Mouse (Mus musculus): ENCODE measurements around the gene Gm6904. TPM values are rescaled to one million over a fixed set of nuclear protein-coding genes. Genes with fewer than 3 reads are reported as not detected.

The Gm6904 gene
- total and polyA plus RNA-seq, 3 experiments: not detected

GRCm38 (mm10) chr14:59205976-59206583, 53.9 kb downstream of the Gm6904 start:
- Histone ChIP-seq H3K4me1 (ENCODE audit: insufficient read depth, low read depth, low read length) (no peaks in the 10 kb centered on the region), H3K9me3 (replicated peaks) (peaks cover 3% of the 10 kb centered on the region; the same call in 1 of the 2 replicates), H3K4me3 (ENCODE audit: low read depth, low read length) (no peak overlapping the region), H3K36me3 (replicated peaks) (no peaks in the 10 kb centered on the region), H3K27me3 (ENCODE audit: insufficient read depth, low read length) (peaks cover 2% of the 10 kb centered on the region; the same call in 1 of the 2 replicates)
- DNase-seq (ENCODE audit: low spot score) (no peak), ATAC-seq (ENCODE audit: extremely low read depth, insufficient number of reproducible peaks, low FRiP score, poor library complexity, severe bottlenecking) (no peak)
- TF ChIP-seq CTCF (IDR thresholded peaks at IDR 0.05; ENCODE audit: low read depth, low read length) (no peak), POLR2AphosphoS5 (IDR thresholded peaks at IDR 0.05; ENCODE audit: insufficient replicate concordance, low read depth, low read length) (no peak), GATA2 (IDR thresholded peaks at IDR 0.05; ENCODE audit: borderline replicate concordance, low read depth, low read length) (no peak), GATA1 (IDR thresholded peaks at IDR 0.05; ENCODE audit: borderline replicate concordance, low read length) (no peak), TAL1 (conservative IDR thresholded peaks at IDR 0.05; ENCODE audit: low read depth, low read length) (no peak)

GRCm38 (mm10) chr14:59205461-59205860, 54.6 kb downstream of the Gm6904 start:
- H3K36me3 ChIP-seq (replicated peaks): no peaks in the 10 kb centered on the region
- H3K4me1 ChIP-seq (ENCODE audit: insufficient read depth, low read depth, low read length): peaks cover 4% of the 10 kb centered on the region
- ATAC-seq (ENCODE audit: extremely low read depth, insufficient number of reproducible peaks, low FRiP score, poor library complexity, severe bottlenecking): no peak
- H3K4me3 ChIP-seq (ENCODE audit: low read depth, low read length): no peak overlapping the region
- H3K27me3 ChIP-seq (ENCODE audit: insufficient read depth, low read length): peaks cover 2% of the 10 kb centered on the region; the same call in 1 of the 2 replicates
- peaks cover 6% of the 10 kb centered on the region; the same call in 1 of the 2 replicates for H3K9me3 ChIP-seq (replicated peaks)
- DNase-seq (ENCODE audit: low spot score): no peak
- no peak for TF ChIP-seq TAL1 (conservative IDR thresholded peaks at IDR 0.05; ENCODE audit: low read depth, low read length)
- TF ChIP-seq GATA2 (IDR thresholded peaks at IDR 0.05; ENCODE audit: borderline replicate concordance, low read depth, low read length): no peak
- no peak for TF ChIP-seq CTCF (IDR thresholded peaks at IDR 0.05; ENCODE audit: low read depth, low read length)
- TF ChIP-seq GATA1 (IDR thresholded peaks at IDR 0.05; ENCODE audit: borderline replicate concordance, low read length): no peak
- no peak for TF ChIP-seq POLR2AphosphoS5 (IDR thresholded peaks at IDR 0.05; ENCODE audit: insufficient replicate concordance, low read depth, low read length)

GRCm38 (mm10) chr14:59201604-59202215, 58.3 kb downstream of the Gm6904 start:
- H3K27me3 ChIP-seq (ENCODE audit: insufficient read depth, low read length): peaks cover 2% of the 10 kb centered on the region; the same call in 1 of the 2 replicates
- H3K4me3 ChIP-seq (ENCODE audit: low read depth, low read length): peak overlapping the region; percentile 81
- H3K36me3 ChIP-seq (replicated peaks): no peaks in the 10 kb centered on the region
- no peak for TF ChIP-seq POLR2AphosphoS5 (IDR thresholded peaks at IDR 0.05; ENCODE audit: insufficient replicate concordance, low read depth, low read length)
- no peak for TF ChIP-seq CTCF (IDR thresholded peaks at IDR 0.05; ENCODE audit: low read depth, low read length)
- TF ChIP-seq GATA2 (IDR thresholded peaks at IDR 0.05; ENCODE audit: borderline replicate concordance, low read depth, low read length): no peak
- TF ChIP-seq TAL1 (conservative IDR thresholded peaks at IDR 0.05; ENCODE audit: low read depth, low read length): no peak
- no peak for TF ChIP-seq GATA1 (IDR thresholded peaks at IDR 0.05; ENCODE audit: borderline replicate concordance, low read length)
- H3K9me3 ChIP-seq (replicated peaks): peaks cover 6% of the 10 kb centered on the region; the same call in 1 of the 2 replicates
- no peak for ATAC-seq (ENCODE audit: extremely low read depth, insufficient number of reproducible peaks, low FRiP score, poor library complexity, severe bottlenecking)
- no peak for DNase-seq (ENCODE audit: low spot score)
- peaks cover 4% of the 10 kb centered on the region for H3K4me1 ChIP-seq (ENCODE audit: insufficient read depth, low read depth, low read length)

GRCm38 (mm10) chr14:59200711-59201603, 59.1 kb downstream of the Gm6904 start, which contains the start of gene Rcbtb1:
TSS of gene Rcbtb1 (plus strand) at chr14:59201209.
- peaks cover 6% of the 10 kb centered on the region; the same call in 1 of the 2 replicates for H3K9me3 ChIP-seq (replicated peaks)
- H3K4me3 ChIP-seq (ENCODE audit: low read depth, low read length): peak within 1 kb of the TSS; percentile 81
- no peak for TF ChIP-seq TAL1 (conservative IDR thresholded peaks at IDR 0.05; ENCODE audit: low read depth, low read length)
- TF ChIP-seq GATA1 (IDR thresholded peaks at IDR 0.05; ENCODE audit: borderline replicate concordance, low read length): no peak
- TF ChIP-seq CTCF (IDR thresholded peaks at IDR 0.05; ENCODE audit: low read depth, low read length): no peak
- no peak for TF ChIP-seq GATA2 (IDR thresholded peaks at IDR 0.05; ENCODE audit: borderline replicate concordance, low read depth, low read length)
- no peak for TF ChIP-seq POLR2AphosphoS5 (IDR thresholded peaks at IDR 0.05; ENCODE audit: insufficient replicate concordance, low read depth, low read length)
- no peaks in the 10 kb centered on the region for H3K36me3 ChIP-seq (replicated peaks)
- peaks cover 2% of the 10 kb centered on the region; the same call in 1 of the 2 replicates for H3K27me3 ChIP-seq (ENCODE audit: insufficient read depth, low read length)
- H3K4me1 ChIP-seq (ENCODE audit: insufficient read depth, low read depth, low read length): peaks cover 4% of the 10 kb centered on the region
- ATAC-seq (ENCODE audit: extremely low read depth, insufficient number of reproducible peaks, low FRiP score, poor library complexity, severe bottlenecking): peak; percentile 68
- DNase-seq (ENCODE audit: low spot score): peak; percentile 62

Other genes starting within 250 kb of the Gm6904 start
- gene 1700129C05Rik, start 117.3 kb downstream of the Gm6904 start, total RNA-seq (2014; fragmentation: Nextera tagmentation): not detected in 2 replicates
- gene 1700129C05Rik, start 117.3 kb downstream of the Gm6904 start, total RNA-seq (2017): 0.22 TPM in 1 of 2 replicates, not detected in the other
- not detected in 2 replicates for gene 1700129C05Rik, start 117.3 kb downstream of the Gm6904 start, polyA plus RNA-seq (2012)
- gene Gm5142, start 81.5 kb downstream of the Gm6904 start, total RNA-seq (2014; fragmentation: Nextera tagmentation): not detected in 2 replicates
- gene Gm5142, start 81.5 kb downstream of the Gm6904 start, total RNA-seq (2017): 0.22 TPM in 1 of 2 replicates, not detected in the other
- gene Gm5142, start 81.5 kb downstream of the Gm6904 start, polyA plus RNA-seq (2012): not detected in 2 replicates
- 7.0 and 9.4 TPM in 2 replicates for gene Rcbtb1, start 59.0 kb downstream of the Gm6904 start, total RNA-seq (2014; fragmentation: Nextera tagmentation)
- gene Rcbtb1, start 59.0 kb downstream of the Gm6904 start, total RNA-seq (2017): 10.6 and 12.0 TPM in 2 replicates
- 1.3 and 1.8 TPM in 2 replicates for gene Rcbtb1, start 59.0 kb downstream of the Gm6904 start, polyA plus RNA-seq (2012)
- not detected in 2 replicates for gene Phf11a, start 37.3 kb upstream of the Gm6904 start, total RNA-seq (2014; fragmentation: Nextera tagmentation)
- gene Phf11a, start 37.3 kb upstream of the Gm6904 start, total RNA-seq (2017): not detected in 2 replicates
- gene Phf11a, start 37.3 kb upstream of the Gm6904 start, polyA plus RNA-seq (2012): not detected in 2 replicates
- gene Phf11b, start 81.1 kb upstream of the Gm6904 start, total RNA-seq (2014; fragmentation: Nextera tagmentation): not detected in 2 replicates
- 0.17 TPM in 1 of 2 replicates, not detected in the other for gene Phf11b, start 81.1 kb upstream of the Gm6904 start, total RNA-seq (2017)
- not detected in 2 replicates for gene Phf11b, start 81.1 kb upstream of the Gm6904 start, polyA plus RNA-seq (2012)
- 0.83 TPM in 1 of 2 replicates, not detected in the other for gene Phf11d, start 105.3 kb upstream of the Gm6904 start, total RNA-seq (2014; fragmentation: Nextera tagmentation)
- 0.12 and 0.22 TPM in 2 replicates for gene Phf11d, start 105.3 kb upstream of the Gm6904 start, total RNA-seq (2017)
- gene Phf11d, start 105.3 kb upstream of the Gm6904 start, polyA plus RNA-seq (2012): not detected in 2 replicates
- 5.1 and 5.8 TPM in 2 replicates for gene Phf11c, start 135.2 kb upstream of the Gm6904 start, total RNA-seq (2014; fragmentation: Nextera tagmentation)
- gene Phf11c, start 135.2 kb upstream of the Gm6904 start, total RNA-seq (2017): 1.4 and 1.7 TPM in 2 replicates
- gene Phf11c, start 135.2 kb upstream of the Gm6904 start, polyA plus RNA-seq (2012): 0.02 and 0.03 TPM in 2 replicates
- gene Setdb2, start 180.7 kb upstream of the Gm6904 start, total RNA-seq (2014; fragmentation: Nextera tagmentation): 53.7 and 57.9 TPM in 2 replicates
- 29.9 and 31.5 TPM in 2 replicates for gene Setdb2, start 180.7 kb upstream of the Gm6904 start, total RNA-seq (2017)
- 6.8 and 9.1 TPM in 2 replicates for gene Setdb2, start 180.7 kb upstream of the Gm6904 start, polyA plus RNA-seq (2012)
- gene Cab39l, start 180.8 kb upstream of the Gm6904 start, total RNA-seq (2014; fragmentation: Nextera tagmentation): 100 and 118 TPM in 2 replicates
- gene Cab39l, start 180.8 kb upstream of the Gm6904 start, total RNA-seq (2017): 49.5 and 52.0 TPM in 2 replicates
- gene Cab39l, start 180.8 kb upstream of the Gm6904 start, polyA plus RNA-seq (2012): 2.2 and 2.3 TPM in 2 replicates